Mouse (Mus musculus): ENCODE measurements at regions not wholly inside any gene's neighbourhood (a gene's known extent, or its start where the extent isn't known, plus 50 kb on each side); places are given as distances from the start of the nearest gene placed in this dataset.

- WGBS: 15% methylated on average over 8 of the region's 8 CpGs
- H3K4me2 ChIP-seq (ENCODE audit: low read length): peak overlapping the region; percentile 24; the same call in 1 of the 2 replicates
- peak; percentile 91 for ATAC-seq
Measured at GRCm38 (mm10) chr12:106535628-106536288, 525.7 kb downstream of the Vrk1 start.

GRCm38 (mm10) chr12:106536289-106536636, 526.2 kb downstream of the Vrk1 start:
- peak overlapping the region; percentile 24; the same call in 1 of the 2 replicates for H3K4me2 ChIP-seq (ENCODE audit: low read length)
- H3K36me3 ChIP-seq (ENCODE audit: control insufficient read depth, insufficient read depth): no peaks in the 10 kb centered on the region
- H3K27me3 ChIP-seq (replicated peaks; ENCODE audit: control insufficient read depth, insufficient read depth, low read length): no peaks in the 10 kb centered on the region
- H3K4me1 ChIP-seq (replicated peaks; ENCODE audit: control insufficient read depth, insufficient read depth, low read length): peaks cover 16% of the 10 kb centered on the region
- H3K9ac ChIP-seq (replicated peaks; ENCODE audit: low read depth, low read length): no peak overlapping the region; the same call in 1 of the 2 replicates
- 10% methylated on average over 7 of the region's 7 CpGs for WGBS
- ATAC-seq: no peak; the same call in 1 of the 2 replicates
- H3K4me3 ChIP-seq (replicated peaks; ENCODE audit: low read length): no peak overlapping the region
- H3K9me3 ChIP-seq (ENCODE audit: control insufficient read depth, low read length): peaks cover 4% of the 10 kb centered on the region
- H3K27ac ChIP-seq (ENCODE audit: low read length): peak overlapping the region; percentile 69

More at GRCm38 (mm10) chr12:106535628-106536288, 525.7 kb downstream of the Vrk1 start:
- Histone ChIP-seq H3K4me1 (replicated peaks; ENCODE audit: control insufficient read depth, insufficient read depth, low read length) (peaks cover 16% of the 10 kb centered on the region), H3K36me3 (ENCODE audit: control insufficient read depth, insufficient read depth) (no peaks in the 10 kb centered on the region), H3K9ac (replicated peaks; ENCODE audit: low read depth, low read length) (no peak overlapping the region), H3K27me3 (replicated peaks; ENCODE audit: control insufficient read depth, insufficient read depth, low read length) (no peaks in the 10 kb centered on the region), H3K27ac (ENCODE audit: low read length) (peak overlapping the region; percentile 69), H3K9me3 (ENCODE audit: control insufficient read depth, low read length) (peaks cover 4% of the 10 kb centered on the region), H3K4me3 (replicated peaks; ENCODE audit: low read length) (no peak overlapping the region)

- no peak overlapping the region for H3K27ac ChIP-seq (ENCODE audit: low read length)
- H3K4me3 ChIP-seq (replicated peaks; ENCODE audit: low read length): no peak overlapping the region
- no peaks in the 10 kb centered on the region for H3K27me3 ChIP-seq (replicated peaks; ENCODE audit: control insufficient read depth, insufficient read depth, low read length)
- no peak overlapping the region for H3K9ac ChIP-seq (replicated peaks; ENCODE audit: low read depth, low read length)
- ATAC-seq: no peak
- no peaks in the 10 kb centered on the region for H3K36me3 ChIP-seq (ENCODE audit: control insufficient read depth, insufficient read depth)
- 43% methylated on average over 6 of the region's 6 CpGs for WGBS
- peaks cover 4% of the 10 kb centered on the region for H3K9me3 ChIP-seq (ENCODE audit: control insufficient read depth, low read length)
- peaks cover 14% of the 10 kb centered on the region for H3K4me1 ChIP-seq (replicated peaks; ENCODE audit: control insufficient read depth, insufficient read depth, low read length)
- no peak overlapping the region for H3K4me2 ChIP-seq (ENCODE audit: low read length)
Measured at GRCm38 (mm10) chr12:106540003-106540402, 530.0 kb downstream of the Vrk1 start.

GRCm38 (mm10) chr12:106559566-106559965, 549.5 kb downstream of the Vrk1 start:
- ATAC-seq: no peak; the same call in 1 of the 2 replicates
- no peak overlapping the region for H3K4me2 ChIP-seq (ENCODE audit: low read length)
- no peaks in the 10 kb centered on the region for H3K36me3 ChIP-seq (ENCODE audit: control insufficient read depth, insufficient read depth)
- no peaks in the 10 kb centered on the region for H3K4me1 ChIP-seq (replicated peaks; ENCODE audit: control insufficient read depth, insufficient read depth, low read length)
- WGBS: 70% methylated on average over 9 of the region's 9 CpGs
- H3K9ac ChIP-seq (replicated peaks; ENCODE audit: low read depth, low read length): no peak overlapping the region
- H3K27me3 ChIP-seq (replicated peaks; ENCODE audit: control insufficient read depth, insufficient read depth, low read length): no peaks in the 10 kb centered on the region
- no peak overlapping the region for H3K4me3 ChIP-seq (replicated peaks; ENCODE audit: low read length)
- no peak overlapping the region for H3K27ac ChIP-seq (ENCODE audit: low read length)
- no peaks in the 10 kb centered on the region for H3K9me3 ChIP-seq (ENCODE audit: control insufficient read depth, low read length)

GRCm38 (mm10) chr12:106565263-106565681, 555.2 kb downstream of the Vrk1 start:
- Histone ChIP-seq H3K4me1 (replicated peaks; ENCODE audit: control insufficient read depth, insufficient read depth, low read length) (0 out of 2 replicates have a peak, but pooled peaks cover 5% of the 10 kb centered on the region), H3K27me3 (replicated peaks; ENCODE audit: control insufficient read depth, insufficient read depth, low read length) (no peaks in the 10 kb centered on the region), H3K27ac (ENCODE audit: low read length) (no peak overlapping the region), H3K36me3 (ENCODE audit: control insufficient read depth, insufficient read depth) (no peaks in the 10 kb centered on the region), H3K9ac (replicated peaks; ENCODE audit: low read depth, low read length) (no peak overlapping the region), H3K4me2 (ENCODE audit: low read length) (no peak overlapping the region), H3K4me3 (replicated peaks; ENCODE audit: low read length) (no peak overlapping the region), H3K9me3 (ENCODE audit: control insufficient read depth, low read length) (no peaks in the 10 kb centered on the region)
- 31% methylated on average over 6 of the region's 6 CpGs for WGBS
- ATAC-seq: no peak

- Histone ChIP-seq H3K27ac (ENCODE audit: low read length) (no peak overlapping the region), H3K4me1 (replicated peaks; ENCODE audit: control insufficient read depth, insufficient read depth, low read length) (0 out of 2 replicates have a peak, but pooled peaks cover 5% of the 10 kb centered on the region), H3K9ac (replicated peaks; ENCODE audit: low read depth, low read length) (no peak overlapping the region), H3K27me3 (replicated peaks; ENCODE audit: control insufficient read depth, insufficient read depth, low read length) (no peaks in the 10 kb centered on the region), H3K4me2 (ENCODE audit: low read length) (no peak overlapping the region), H3K4me3 (replicated peaks; ENCODE audit: low read length) (no peak overlapping the region), H3K9me3 (ENCODE audit: control insufficient read depth, low read length) (no peaks in the 10 kb centered on the region), H3K36me3 (ENCODE audit: control insufficient read depth, insufficient read depth) (no peaks in the 10 kb centered on the region)
- ATAC-seq: no peak
- WGBS: 81% methylated on average over 4 of the region's 4 CpGs
Measured at GRCm38 (mm10) chr12:106566361-106566760, 556.3 kb downstream of the Vrk1 start.

- Histone ChIP-seq H3K4me1 (replicated peaks; ENCODE audit: control insufficient read depth, insufficient read depth, low read length) (0 out of 2 replicates have a peak, but pooled peaks cover 5% of the 10 kb centered on the region), H3K4me3 (replicated peaks; ENCODE audit: low read length) (no peak overlapping the region), H3K27me3 (replicated peaks; ENCODE audit: control insufficient read depth, insufficient read depth, low read length) (no peaks in the 10 kb centered on the region), H3K9ac (replicated peaks; ENCODE audit: low read depth, low read length) (no peak overlapping the region), H3K4me2 (ENCODE audit: low read length) (no peak overlapping the region), H3K9me3 (ENCODE audit: control insufficient read depth, low read length) (no peaks in the 10 kb centered on the region), H3K36me3 (ENCODE audit: control insufficient read depth, insufficient read depth) (no peaks in the 10 kb centered on the region), H3K27ac (ENCODE audit: low read length) (no peak overlapping the region)
- WGBS: 82% methylated on average over 5 of the region's 5 CpGs
- no peak for ATAC-seq
Measured at GRCm38 (mm10) chr12:106567116-106567515, 557.1 kb downstream of the Vrk1 start.

GRCm38 (mm10) chr12:106568541-106569085, 558.6 kb downstream of the Vrk1 start:
- Histone ChIP-seq H3K9ac (replicated peaks; ENCODE audit: low read depth, low read length) (no peak overlapping the region), H3K27ac (ENCODE audit: low read length) (no peak overlapping the region), H3K4me3 (replicated peaks; ENCODE audit: low read length) (no peak overlapping the region), H3K27me3 (replicated peaks; ENCODE audit: control insufficient read depth, insufficient read depth, low read length) (no peaks in the 10 kb centered on the region), H3K36me3 (ENCODE audit: control insufficient read depth, insufficient read depth) (no peaks in the 10 kb centered on the region), H3K4me1 (replicated peaks; ENCODE audit: control insufficient read depth, insufficient read depth, low read length) (0 out of 2 replicates have a peak, but pooled peaks cover 5% of the 10 kb centered on the region), H3K4me2 (ENCODE audit: low read length) (no peak overlapping the region), H3K9me3 (ENCODE audit: control insufficient read depth, low read length) (no peaks in the 10 kb centered on the region)
- no peak for ATAC-seq
- 91% methylated on average over 10 of the region's 10 CpGs for WGBS

- ATAC-seq: no peak
- Histone ChIP-seq H3K36me3 (ENCODE audit: control insufficient read depth, insufficient read depth) (no peaks in the 10 kb centered on the region), H3K4me2 (ENCODE audit: low read length) (no peak overlapping the region), H3K4me3 (replicated peaks; ENCODE audit: low read length) (no peak overlapping the region), H3K27ac (ENCODE audit: low read length) (no peak overlapping the region), H3K9me3 (ENCODE audit: control insufficient read depth, low read length) (no peaks in the 10 kb centered on the region), H3K4me1 (replicated peaks; ENCODE audit: control insufficient read depth, insufficient read depth, low read length) (no peaks in the 10 kb centered on the region), H3K27me3 (replicated peaks; ENCODE audit: control insufficient read depth, insufficient read depth, low read length) (no peaks in the 10 kb centered on the region), H3K9ac (replicated peaks; ENCODE audit: low read depth, low read length) (no peak overlapping the region)
- 87% methylated on average over 5 of the region's 5 CpGs for WGBS
Measured at GRCm38 (mm10) chr12:106572956-106573355, 562.9 kb downstream of the Vrk1 start.

All from forebrain, embryonic 16.5 days (tissue).